In the genomic region with DNA sequence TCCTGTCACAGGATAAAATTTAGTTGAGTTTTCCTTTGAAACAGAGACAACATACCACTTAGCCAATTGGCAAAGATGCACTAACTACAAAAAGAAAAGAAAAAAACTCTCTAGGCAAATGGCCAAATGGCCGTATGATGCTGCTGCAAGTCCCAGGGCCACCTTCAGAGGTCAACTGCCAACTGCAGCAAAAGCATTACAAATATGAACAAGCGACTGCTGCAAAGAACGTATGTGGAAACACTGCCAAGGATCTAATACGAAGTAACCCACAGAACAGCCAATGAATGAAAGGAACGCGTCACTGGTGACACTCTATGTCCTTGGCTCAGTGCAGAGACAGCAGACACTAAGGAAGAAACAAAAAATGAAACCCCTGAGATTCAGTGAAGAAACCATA, we compare ENCODE assay signal across 15 mouse cellular contexts.
DNase-seq lines count a peak whose midpoint lies in the region; ATAC-seq and TF ChIP-seq lines count a peak whose summit lies in the region.
"Had no signal": no experiment of that assay in that cellular context is flagged by ENCODE, and none has a peak within 500 bp of the region (broad histone marks: within the 10 kb centered on the region; RNA-seq: fewer than 3 reads in every experiment).

No protein-coding gene starts in this region.

- H3K4me2 ChIP-seq in hindbrain, embryonic 16.5 days (ENCODE audit: low read length), result no peak overlapping the region
- no peak overlapping the region for H3K4me2 ChIP-seq in hindbrain, embryonic 14.5 days (replicated peaks)
- H3K4me2 ChIP-seq in lung, embryonic 14.5 days, result no peak overlapping the region
- H3K4me2 ChIP-seq in midbrain, embryonic 13.5 days (replicated peaks), result no peak overlapping the region
- H3K4me2 ChIP-seq: embryonic facial prominence, embryonic 12.5 days; neural tube, embryonic 12.5 days had no signal

- no peaks in the 10 kb centered on the region for H3K9me3 ChIP-seq in hindbrain, embryonic 16.5 days (ENCODE audit: control insufficient read depth, low read length)
- no peaks in the 10 kb centered on the region for H3K9me3 ChIP-seq in hindbrain, embryonic 14.5 days (ENCODE audit: control insufficient read depth, low read length)
- no peaks in the 10 kb centered on the region for H3K9me3 ChIP-seq in lung, embryonic 14.5 days (ENCODE audit: low read depth, low read length)
- H3K9me3 ChIP-seq in midbrain, embryonic 13.5 days, result no peaks in the 10 kb centered on the region
- H3K9me3 ChIP-seq: embryonic facial prominence, embryonic 12.5 days; neural tube, embryonic 12.5 days had no signal

- ATAC-seq in hindbrain, embryonic 16.5 days, result peak; percentile 49; the same call in 1 of the 2 replicates
- no peak for ATAC-seq in hindbrain, embryonic 14.5 days (ENCODE audit: low FRiP score)
- peak; percentile 74 for ATAC-seq in lung, embryonic 14.5 days (ENCODE audit: insufficient read depth)
- ATAC-seq in midbrain, embryonic 13.5 days, result no peak
- ATAC-seq: midbrain, embryonic 16.5 days had no signal

- H3K4me3 ChIP-seq in hindbrain, embryonic 16.5 days (ENCODE audit: low read length), result no peak overlapping the region
- no peak overlapping the region for H3K4me3 ChIP-seq in hindbrain, embryonic 14.5 days (replicated peaks; ENCODE audit: low read length)
- no peak overlapping the region for H3K4me3 ChIP-seq in lung, embryonic 14.5 days (ENCODE audit: low read depth, low read length)
- H3K4me3 ChIP-seq in midbrain, embryonic 13.5 days (replicated peaks), result no peak overlapping the region
- H3K4me3 ChIP-seq: embryonic facial prominence, embryonic 12.5 days; neural tube, embryonic 12.5 days had no signal

- no peaks in the 10 kb centered on the region for H3K36me3 ChIP-seq in hindbrain, embryonic 16.5 days (ENCODE audit: control insufficient read depth, insufficient read depth, low read length)
- no peaks in the 10 kb centered on the region for H3K36me3 ChIP-seq in hindbrain, embryonic 14.5 days (replicated peaks; ENCODE audit: control insufficient read depth, insufficient read depth)
- H3K36me3 ChIP-seq in lung, embryonic 14.5 days (ENCODE audit: insufficient read depth), result no peaks in the 10 kb centered on the region; the same call in 1 of the 2 replicates
- no peaks in the 10 kb centered on the region for H3K36me3 ChIP-seq in midbrain, embryonic 13.5 days
- H3K36me3 ChIP-seq: embryonic facial prominence, embryonic 12.5 days; neural tube, embryonic 12.5 days had no signal

- H3K4me1 ChIP-seq in hindbrain, embryonic 16.5 days (ENCODE audit: control insufficient read depth, insufficient read depth, low read depth, low read length), result peaks cover 5% of the 10 kb centered on the region; the same call in 1 of the 2 replicates
- peaks cover 4% of the 10 kb centered on the region; the same call in 1 of the 2 replicates for H3K4me1 ChIP-seq in hindbrain, embryonic 14.5 days (replicated peaks; ENCODE audit: control insufficient read depth, insufficient read depth, low read length)
- peaks cover 13% of the 10 kb centered on the region; the same call in 1 of the 2 replicates for H3K4me1 ChIP-seq in lung, embryonic 14.5 days (ENCODE audit: insufficient read depth)
- H3K4me1 ChIP-seq in midbrain, embryonic 13.5 days (replicated peaks), result 0 out of 2 replicates have a peak, but pooled peaks cover 3% of the 10 kb centered on the region
- H3K4me1 ChIP-seq: neural tube, embryonic 12.5 days had no signal

- H3K27ac ChIP-seq in hindbrain, embryonic 16.5 days (ENCODE audit: low read depth, low read length), result no peak overlapping the region
- H3K27ac ChIP-seq in hindbrain, embryonic 14.5 days, result no peak overlapping the region
- H3K27ac ChIP-seq in lung, embryonic 14.5 days (ENCODE audit: low read depth), result peak overlapping the region; percentile 54; the same call in 1 of the 2 replicates
- H3K27ac ChIP-seq in midbrain, embryonic 13.5 days, result no peak overlapping the region
- H3K27ac ChIP-seq: embryonic facial prominence, embryonic 12.5 days; macrophage; neural tube, embryonic 12.5 days had no signal

- WGBS in hindbrain, embryonic 16.5 days, result 54% methylated on average over 6 of the region's 6 CpGs
- 66% methylated on average over 6 of the region's 6 CpGs for WGBS in hindbrain, embryonic 14.5 days
- 41% methylated on average over 6 of the region's 6 CpGs for WGBS in lung, embryonic 14.5 days
- WGBS in midbrain, embryonic 13.5 days, result 87% methylated on average over 6 of the region's 6 CpGs

- DNase-seq in adrenal gland, adult 2 months, result peak; percentile 75
- DNase-seq in adrenal gland, adult 18-20 months (ENCODE audit: low spot score in 2 of 2), result no peak
- no peak for DNase-seq in hindbrain, embryonic 14.5 days (ENCODE audit: low spot score)
- DNase-seq in lung, embryonic 14.5 days, result peak; percentile 86
- DNase-seq in lung, postnatal 25 days (ENCODE audit: low spot score), result no peak
- DNase-seq in adrenal gland, postnatal 36 days, result peak; percentile 61 to 63
- DNase-seq: cerebellum, adult 11-12 months; kidney, postnatal 10 days; right cerebral cortex, postnatal 4 days had no signal

- H3K9ac ChIP-seq in hindbrain, embryonic 16.5 days (ENCODE audit: low read depth, low read length), result no peak overlapping the region
- H3K9ac ChIP-seq in hindbrain, embryonic 14.5 days, result no peak overlapping the region
- H3K9ac ChIP-seq in lung, embryonic 14.5 days, result no peak overlapping the region
- H3K9ac ChIP-seq in midbrain, embryonic 13.5 days (replicated peaks), result no peak overlapping the region
- H3K9ac ChIP-seq: embryonic facial prominence, embryonic 12.5 days; neural tube, embryonic 12.5 days had no signal

- no peak for TF ChIP-seq CTCF in lung, embryonic 14.5 days (IDR thresholded peaks at IDR 0.05; ENCODE audit: low read depth)

- no peaks in the 10 kb centered on the region for H3K27me3 ChIP-seq in hindbrain, embryonic 16.5 days (replicated peaks; ENCODE audit: control insufficient read depth, insufficient read depth, low read length)
- no peaks in the 10 kb centered on the region for H3K27me3 ChIP-seq in hindbrain, embryonic 14.5 days (ENCODE audit: control insufficient read depth, insufficient read depth, low read length)
- no peaks in the 10 kb centered on the region for H3K27me3 ChIP-seq in lung, embryonic 14.5 days (ENCODE audit: insufficient read depth, low read length)
- H3K27me3 ChIP-seq in midbrain, embryonic 13.5 days, result peaks cover 9% of the 10 kb centered on the region
- H3K27me3 ChIP-seq: embryonic facial prominence, embryonic 12.5 days; neural tube, embryonic 12.5 days had no signal

Comparison
In these comparisons a context has a peak if more than half of its experiments do, and no peak if none do; other contexts are left out.
1. DNase-seq: peak in adrenal gland, adult 2 months (single experiment), lung, embryonic 14.5 days (single experiment) and adrenal gland, postnatal 36 days (2 of 2); none in adrenal gland, adult 18-20 months (0 of 2), hindbrain, embryonic 14.5 days (single experiment) and lung, postnatal 25 days (single experiment).
2. ATAC-seq: peak in hindbrain, embryonic 16.5 days (single experiment) and lung, embryonic 14.5 days (single experiment); none in hindbrain, embryonic 14.5 days (single experiment) and midbrain, embryonic 13.5 days (single experiment).